Mouse (Mus musculus) testis, adult 2 months (tissue): ENCODE results near the gene Grik1. TPM values are rescaled to one million over a fixed set of nuclear protein-coding genes. Genes with fewer than 3 reads are reported as not detected.

ENCODE experiments used
- H3K27ac ChIP-seq: fragments of 200-500 bp; 2 replicates; pipeline ENCODE4 v1.5.1; 2012; ENCODE audit warnings: low read depth, low read length; ENCODE audit not compliant: control insufficient read depth, insufficient read depth
- H3K27me3 ChIP-seq: fragments of 200-500 bp; 2 replicates; pipeline ENCODE4 v1.6.1; 2012; ENCODE audit warnings: mild to moderate bottlenecking, low read length, moderate library complexity; ENCODE audit not compliant: control insufficient read depth, insufficient read depth
- H3K36me3 ChIP-seq: fragments of 200-500 bp; 2 replicates; pipeline ENCODE4 v1.6.1; 2012; ENCODE audit warnings: mild to moderate bottlenecking, low read length; ENCODE audit not compliant: control insufficient read depth, insufficient read depth
- H3K4me1 ChIP-seq: fragments of 200-500 bp; 2 replicates; pipeline ENCODE4 v1.6.1; 2012; ENCODE audit warnings: low read length; ENCODE audit not compliant: control insufficient read depth, insufficient read depth
- H3K4me3 ChIP-seq: fragments of 200-500 bp; 2 replicates; pipeline ENCODE4 v1.5.1; 2012; ENCODE audit warnings: low read depth, mild to moderate bottlenecking, low read length, moderate library complexity, mixed read lengths; ENCODE audit not compliant: control insufficient read depth
- CTCF ChIP-seq: fragments of 200-500 bp; IDR thresholded peaks from 2 replicates; pipeline ENCODE4 v1.5.1; 2012; ENCODE audit warnings: low read depth, mild to moderate bottlenecking, inconsistent platforms, low read length, moderate library complexity; ENCODE audit not compliant: control insufficient read depth, insufficient read depth, insufficient replicate concordance
- POLR2A ChIP-seq: fragments of 200-500 bp; IDR thresholded peaks from 2 replicates; pipeline ENCODE4 v1.6.1; 2012; ENCODE audit warnings: low read depth, mild to moderate bottlenecking, inconsistent platforms, low read length, moderate library complexity; ENCODE audit not compliant: control insufficient read depth
- polyA plus RNA-seq: library from polyadenylated mRNA; depleted of rRNA; stranded (reverse); fragments of >200 nt; gene quantifications from 2 replicates; pipeline ENCODE4 v1.2.3, GENCODE M21; 2012; rRNA removed

Gene Grik1
- polyA plus RNA-seq, 1 experiment: 0.35 TPM

- Histone ChIP-seq H3K36me3 (no peaks in the 10 kb centered on the region), H3K27me3 (no peaks in the 10 kb centered on the region), H3K27ac (no peak overlapping the region), H3K4me3 (no peak overlapping the region), H3K4me1 (no peaks in the 10 kb centered on the region)
- TF ChIP-seq POLR2A (no peak), CTCF (no peak)
These were observed 428.3 kb downstream of the Grik1 start for GRCm38 (mm10) chr16:87861722-87862121.

GRCm38 (mm10) chr16:87853451-87854085, 436.5 kb downstream of the Grik1 start:
- no peak overlapping the region for H3K27ac ChIP-seq
- H3K4me1 ChIP-seq: no peaks in the 10 kb centered on the region
- no peaks in the 10 kb centered on the region for H3K27me3 ChIP-seq
- H3K4me3 ChIP-seq: no peak overlapping the region
- TF ChIP-seq CTCF (no peak), POLR2A (no peak)
- no peaks in the 10 kb centered on the region for H3K36me3 ChIP-seq

GRCm38 (mm10) chr16:87851550-87851949, 438.5 kb downstream of the Grik1 start:
- no peak overlapping the region for H3K27ac ChIP-seq
- H3K36me3 ChIP-seq: no peaks in the 10 kb centered on the region
- no peak for TF ChIP-seq CTCF
- no peak for TF ChIP-seq POLR2A
- no peaks in the 10 kb centered on the region for H3K27me3 ChIP-seq
- H3K4me1 ChIP-seq: no peaks in the 10 kb centered on the region
- H3K4me3 ChIP-seq: no peak overlapping the region

- TF ChIP-seq CTCF: no peak
- no peak for TF ChIP-seq POLR2A
- no peaks in the 10 kb centered on the region for H3K27me3 ChIP-seq
- no peaks in the 10 kb centered on the region for H3K4me1 ChIP-seq
- H3K36me3 ChIP-seq: no peaks in the 10 kb centered on the region
- H3K27ac ChIP-seq: no peak overlapping the region
- H3K4me3 ChIP-seq: no peak overlapping the region
These were observed 441.3 kb downstream of the Grik1 start for GRCm38 (mm10) chr16:87848799-87849198.

Other genes starting within 250 kb of the Grik1 start
- not detected in 2 replicates for gene Cldn17, start 216.7 kb upstream of the Grik1 start, polyA plus RNA-seq